Mouse (Mus musculus) CH12.LX (cell line): ENCODE measurements around the gene Tomm40. TPM values are rescaled to one million over a fixed set of nuclear protein-coding genes. Genes with fewer than 3 reads are reported as not detected.

Experiments used
- DNase-seq: peaks from one replicate; pipeline ENCODE4 v3.0.0-alpha.2; 2013; ENCODE audit errors: extremely low read depth
- H3K27ac ChIP-seq: 2 replicates; pipeline ENCODE4 v1.5.1; 2012; ENCODE audit warnings: low read depth, mild to moderate bottlenecking, control low read depth, moderate library complexity; ENCODE audit not compliant: insufficient read depth
- H3K27me3 ChIP-seq: replicated peaks from 2 replicates; pipeline ENCODE3; 2012; ENCODE audit warnings: inconsistent platforms
- H3K36me3 ChIP-seq, 2 experiments: replicated peaks in 1 of 2; 2 replicates each; pipeline versions ENCODE3 to v1.6.1; 2012; ENCODE audit warnings: inconsistent platforms in 1 of 2, low read length in 1 of 2, mild to moderate bottlenecking in 1 of 2, mixed read lengths in 1 of 2, moderate library complexity in 1 of 2; ENCODE audit not compliant: control insufficient read depth in 1 of 2, insufficient read depth in 1 of 2
- H3K4me1 ChIP-seq, 2 experiments: 2 replicates each; pipeline ENCODE4 v1.6.1; 2012; ENCODE audit warnings: inconsistent platforms in 1 of 2, moderate library complexity in 1 of 2; ENCODE audit not compliant: insufficient read depth in 2 of 2, control insufficient read depth in 1 of 2
- H3K4me2 ChIP-seq: 2 replicates; pipeline ENCODE4 v1.6.1; 2012; ENCODE audit warnings: low read depth, mild to moderate bottlenecking, control low read depth; ENCODE audit not compliant: poor library complexity, insufficient read depth, severe bottlenecking
- H3K4me3 ChIP-seq, 3 experiments: fragments of 150-350 bp in 1 of 3; sonication (generic) in 1 of 3; replicated peaks in 1 of 3; 2 replicates each; pipeline versions ENCODE3 to v1.5.1; 2011 to 2012; ENCODE audit warnings: low read depth in 2 of 3, low read length in 2 of 3, mild to moderate bottlenecking in 2 of 3, moderate library complexity in 2 of 3, control low read depth in 1 of 3, improper control_type of control experiment in 1 of 3, inconsistent platforms in 1 of 3, mixed read lengths in 1 of 3; ENCODE audit not compliant: poor library complexity in 1 of 3
- H3K79me2 ChIP-seq: replicated peaks from 2 replicates; pipeline ENCODE4 v1.6.1; 2012; ENCODE audit warnings: mild to moderate bottlenecking, moderate library complexity; ENCODE audit not compliant: control insufficient read depth, poor library complexity, insufficient read depth, severe bottlenecking; ENCODE audit errors: extremely low read depth
- H3K9ac ChIP-seq: 2 replicates; pipeline ENCODE4 v1.6.1; 2012; ENCODE audit warnings: low read depth, mild to moderate bottlenecking, control low read depth, moderate library complexity; ENCODE audit not compliant: insufficient read depth
- H3K9me3 ChIP-seq: replicated peaks from 2 replicates; pipeline ENCODE3; 2012; ENCODE audit warnings: low read length, inconsistent platforms, mixed read lengths
- CHD1 ChIP-seq: IDR thresholded peaks from 2 replicates; pipeline ENCODE4 v1.6.1; 2012; ENCODE audit warnings: low read depth, low read length, improper control_type of control experiment, inconsistent platforms
- CTCF ChIP-seq, 2 experiments: IDR thresholded peaks in 1 of 2; conservative IDR thresholded peaks in 1 of 2; 2 replicates each; pipeline ENCODE4 v1.5.1; 2011 to 2012; ENCODE audit warnings: low read depth in 2 of 2, low read length in 2 of 2, improper control_type of control experiment in 1 of 2, inconsistent platforms in 1 of 2, mild to moderate bottlenecking in 1 of 2, moderate library complexity in 1 of 2
- ELF1 ChIP-seq: IDR thresholded peaks from 2 replicates; pipeline ENCODE4 v1.6.1; 2014; ENCODE audit warnings: low read depth, mild to moderate bottlenecking, inconsistent platforms, low read length, improper control_type of control experiment
- EP300 ChIP-seq: IDR thresholded peaks from 2 replicates; pipeline ENCODE4 v1.6.1; 2011; ENCODE audit warnings: low read length, improper control_type of control experiment
- ETS1 ChIP-seq: conservative IDR thresholded peaks from 2 replicates; pipeline ENCODE4 v1.6.1; 2012; ENCODE audit warnings: low read depth, mild to moderate bottlenecking, inconsistent platforms, low read length, improper control_type of control experiment, moderate library complexity
- GABPA ChIP-seq: IDR thresholded peaks from 2 replicates; pipeline ENCODE4 v1.6.1; 2012; ENCODE audit warnings: low read depth, low read length, improper control_type of control experiment, inconsistent platforms; ENCODE audit not compliant: insufficient replicate concordance
- HCFC1 ChIP-seq: IDR thresholded peaks from 2 replicates; pipeline ENCODE4 v1.6.1; 2012; ENCODE audit warnings: low read depth, mild to moderate bottlenecking, inconsistent platforms, low read length, improper control_type of control experiment
- JUN ChIP-seq: IDR thresholded peaks from 2 replicates; pipeline ENCODE4 v1.6.1; 2011; ENCODE audit warnings: low read depth, mild to moderate bottlenecking, low read length, improper control_type of control experiment, moderate library complexity; ENCODE audit not compliant: insufficient read depth
- JUND ChIP-seq: conservative IDR thresholded peaks from 2 replicates; pipeline ENCODE4 v1.6.1; 2011; ENCODE audit warnings: low read depth, low read length, improper control_type of control experiment
- MAX ChIP-seq: IDR thresholded peaks from 2 replicates; pipeline ENCODE4 v1.6.1; 2011; ENCODE audit warnings: low read length, improper control_type of control experiment
- MAZ ChIP-seq: IDR thresholded peaks from 2 replicates; pipeline ENCODE4 v1.6.1; 2012; ENCODE audit warnings: low read depth, mild to moderate bottlenecking, inconsistent platforms, low read length, improper control_type of control experiment, moderate library complexity
- MEF2A ChIP-seq: IDR thresholded peaks from 2 replicates; pipeline ENCODE4 v1.6.1; 2014; ENCODE audit warnings: low read depth, mild to moderate bottlenecking, inconsistent platforms, low read length, improper control_type of control experiment, borderline replicate concordance
- MYC ChIP-seq: IDR thresholded peaks from 2 replicates; pipeline ENCODE4 v1.6.1; 2011; ENCODE audit warnings: low read depth, mild to moderate bottlenecking, improper control_type of control experiment, low read length
- POLR2A ChIP-seq: IDR thresholded peaks from 2 replicates; pipeline ENCODE4 v1.6.1; 2011; ENCODE audit warnings: low read depth, mild to moderate bottlenecking, improper control_type of control experiment, low read length
- RAD21 ChIP-seq: IDR thresholded peaks from 2 replicates; pipeline ENCODE4 v1.6.1; 2011; ENCODE audit warnings: low read depth, mild to moderate bottlenecking, low read length, improper control_type of control experiment, moderate library complexity
- TBP ChIP-seq: conservative IDR thresholded peaks from 2 replicates; pipeline ENCODE4 v1.6.1; 2011; ENCODE audit warnings: low read depth, low read length, improper control_type of control experiment
- UBTF ChIP-seq: IDR thresholded peaks from 2 replicates; pipeline ENCODE4 v1.6.1; 2012; ENCODE audit warnings: low read depth, mild to moderate bottlenecking, inconsistent platforms, low read length, improper control_type of control experiment, moderate library complexity
- USF1 ChIP-seq: IDR thresholded peaks from 2 replicates; pipeline ENCODE4 v1.6.1; 2014; ENCODE audit warnings: low read depth, mild to moderate bottlenecking, inconsistent platforms, low read length, improper control_type of control experiment
- USF2 ChIP-seq: conservative IDR thresholded peaks from 2 replicates; pipeline ENCODE4 v1.6.1; 2011; ENCODE audit warnings: low read depth, low read length, improper control_type of control experiment
- ZKSCAN1 ChIP-seq: IDR thresholded peaks from 2 replicates; pipeline ENCODE4 v1.6.1; 2012; ENCODE audit warnings: low read depth, inconsistent platforms, low read length, improper control_type of control experiment, borderline replicate concordance
- ZMIZ1 ChIP-seq: IDR thresholded peaks from 2 replicates; pipeline ENCODE4 v1.6.1; 2012; ENCODE audit warnings: low read depth, mild to moderate bottlenecking, inconsistent platforms, low read length, improper control_type of control experiment
- ZNF384 ChIP-seq: IDR thresholded peaks from 2 replicates; pipeline ENCODE4 v1.6.1; 2012; ENCODE audit warnings: low read depth, low read length, improper control_type of control experiment, inconsistent platforms
- dilution Hi-C: fragments of 300-500 bp; cut with MboI; formaldehyde crosslinking; loops from 2 replicates; pipeline ENCODE4 v1.14.3; 2020; ENCODE audit warnings: low sequenced_read_pairs; ENCODE audit not compliant: extremely low pct_unique_long_range_greater_than_20kb, extremely low pct_ligation_motif_present
- in situ Hi-C: fragments of 300-500 bp; cut with MboI; formaldehyde crosslinking; loops from 3 replicates; pipeline ENCODE4 v1.14.3; 2019; ENCODE audit warnings: low sequenced_read_pairs, low pct_ligation_motif_present, low pct_unique_long_range_greater_than_20kb, mixed read lengths
- polyA plus RNA-seq: library from polyadenylated mRNA; unstranded; fragments of >175 nt; gene quantifications from 2 replicates; pipeline ENCODE4 v1.2.1, GENCODE M21; 2012; ENCODE audit warnings: low read depth; ENCODE audit not compliant: insufficient read length
- total RNA-seq, 2 experiments: library from RNA; depleted of rRNA; stranded (reverse); fragments of 300-350 nt in 1 of 2; fragments of >200 nt in 1 of 2; gene quantifications; 2 replicates each; pipeline ENCODE4 v1.2.3; 2012 to 2014

Tomm40 gene
- total and polyA plus RNA-seq, 3 experiments, result 115 to 221 (median 179) TPM

DNA sequence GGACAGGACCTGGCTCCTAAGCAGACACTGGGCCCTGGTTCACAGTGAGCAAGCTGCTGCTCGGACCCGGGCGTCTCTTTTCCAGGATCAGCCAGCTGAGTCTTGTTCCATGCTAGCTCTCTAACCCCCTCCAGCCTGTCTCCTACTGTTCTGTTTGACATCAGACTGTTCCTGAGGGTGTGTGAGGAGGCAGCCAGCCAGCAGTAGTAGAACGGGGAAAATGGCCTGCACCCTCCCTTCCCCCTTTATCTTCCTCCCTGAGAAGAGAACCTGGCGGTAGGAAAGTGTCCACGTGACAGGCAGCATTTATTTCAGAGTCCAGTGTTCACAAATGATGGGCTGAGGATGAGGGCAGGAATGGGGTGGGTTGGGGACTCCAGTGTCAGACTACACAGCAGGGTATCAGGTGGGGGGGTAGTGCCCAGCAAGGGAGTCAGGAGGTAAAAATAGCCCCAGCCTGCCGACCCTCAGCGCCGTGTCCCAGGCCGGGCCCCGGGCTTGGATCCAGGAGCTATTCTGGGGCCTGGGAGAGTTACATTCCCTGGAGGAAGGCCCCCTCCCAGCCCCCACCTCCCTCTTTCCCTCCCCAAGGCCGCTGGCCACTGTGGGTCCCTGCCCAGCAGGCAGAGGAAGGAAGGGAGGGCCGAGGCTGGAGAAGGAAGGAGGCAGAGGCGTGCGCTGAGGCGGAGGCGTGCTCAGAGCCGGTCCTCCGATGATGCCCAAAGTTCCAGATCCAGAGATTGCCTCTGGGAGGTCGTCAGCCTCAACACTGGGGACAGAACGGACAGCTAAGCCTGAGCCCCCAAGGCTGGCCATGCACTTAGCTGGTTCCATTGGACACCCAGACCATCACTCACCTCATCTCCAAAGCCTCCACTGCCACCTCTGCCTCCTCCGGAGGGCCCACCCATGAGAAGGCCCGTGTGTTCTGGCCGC is 40.9 kb upstream of the Tomm40 start:
- Histone ChIP-seq H3K79me2 (no peaks in the 10 kb centered on the region), H3K27ac (no peak overlapping the region), H3K36me3 (peaks cover 0 to 9% of the 10 kb centered on the region in 2 experiments), H3K4me1 (no peaks in the 10 kb centered on the region), H3K27me3 (peaks cover 19% of the 10 kb centered on the region), H3K9me3 (peaks cover 3% of the 10 kb centered on the region), H3K9ac (no peak overlapping the region), H3K4me3 (no peak overlapping the region), H3K4me2 (no peak overlapping the region)
- dilution Hi-C loops (no loop called here), in situ Hi-C loops (no loop called here)
- TF ChIP-seq JUN (no peak), MAX (no peak), POLR2A (no peak), GABPA (no peak), CHD1 (no peak), USF1 (no peak)
- no peak for DNase-seq

DNA sequence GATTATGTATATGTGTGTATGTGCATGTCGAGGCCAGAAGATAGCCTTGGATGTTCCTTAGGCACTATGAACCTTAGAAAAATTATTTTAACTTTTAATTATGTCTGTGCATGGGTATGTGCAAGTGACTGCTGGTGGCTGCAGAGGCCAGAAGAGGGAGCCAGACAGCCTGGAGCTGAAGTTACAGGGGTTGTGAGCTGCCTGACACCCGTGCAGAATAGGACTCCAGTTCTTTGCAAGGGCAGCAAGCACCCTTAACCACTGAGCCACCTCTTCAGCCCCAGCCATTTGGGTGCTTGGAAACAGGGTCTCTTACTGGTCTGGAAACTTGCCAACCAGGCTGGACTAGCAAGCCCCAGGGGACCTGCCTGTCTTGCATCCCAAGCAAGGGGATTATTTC is 39.8 kb upstream of the Tomm40 start:
- dilution Hi-C loops (no loop called here), in situ Hi-C loops (no loop called here)
- Histone ChIP-seq H3K27me3 (peaks cover 18% of the 10 kb centered on the region), H3K4me2 (no peak overlapping the region), H3K79me2 (no peaks in the 10 kb centered on the region), H3K27ac (no peak overlapping the region), H3K4me3 (no peak overlapping the region), H3K9me3 (peaks cover 3% of the 10 kb centered on the region), H3K36me3 (peaks cover 0 to 7% of the 10 kb centered on the region in 2 experiments), H3K9ac (no peak overlapping the region), H3K4me1 (peaks cover 6% of the 10 kb centered on the region in 2 experiments)
- TF ChIP-seq ZMIZ1 (no peak), JUND (no peak), CTCF (conservative IDR thresholded peaks at IDR 0.05 in 1 of 2, IDR thresholded peaks at IDR 0.05 in 1 of 2; ENCODE audit: low read depth in 2 of 2, low read length in 2 of 2) (peak in 1 of 2 experiments; percentile 42; a peak in 2 of 4 replicates), HCFC1 (no peak), JUN (no peak), USF1 (no peak), ZKSCAN1 (no peak)
- DNase-seq, result no peak

DNA sequence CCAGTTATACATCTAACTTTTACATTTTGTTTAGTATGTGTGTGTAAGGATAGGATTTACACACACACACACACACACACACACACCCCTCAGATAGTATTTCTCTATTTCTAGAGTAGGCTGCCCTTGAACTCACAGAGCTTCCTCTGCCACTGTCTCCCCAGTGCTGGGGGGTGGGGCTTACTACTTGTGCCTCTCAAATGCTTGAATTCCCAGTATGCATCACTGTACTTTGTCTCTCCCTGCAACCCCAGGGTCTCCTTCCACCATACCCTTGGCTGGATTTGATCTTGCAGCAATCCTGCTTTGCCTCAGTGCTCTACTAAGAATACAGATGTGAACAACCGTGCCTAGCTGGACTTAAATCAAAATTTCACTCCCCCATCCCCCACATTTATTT is 38.8 kb upstream of the Tomm40 start:
- H3K4me2 ChIP-seq, result no peak overlapping the region
- peaks cover 0 to 5% of the 10 kb centered on the region in 2 experiments for H3K36me3 ChIP-seq
- peaks cover 6% of the 10 kb centered on the region in 2 experiments for H3K4me1 ChIP-seq
- TF ChIP-seq MEF2A (no peak), USF2 (no peak), CHD1 (no peak), JUND (no peak), RAD21 (no peak), EP300 (no peak), ELF1 (no peak), MYC (no peak), UBTF (no peak), ZKSCAN1 (no peak), ETS1 (no peak), TBP (no peak), ZMIZ1 (no peak), MAZ (no peak), ZNF384 (no peak)
- no peak for DNase-seq
- in situ Hi-C loops (loop anchor here (5.0 kb wide), 1 partner anchor 33 kb away; no protein-coding TSS in a partner anchor), dilution Hi-C loops (no loop called here)
- H3K9me3 ChIP-seq, result peaks cover 3% of the 10 kb centered on the region
- no peak overlapping the region for H3K4me3 ChIP-seq
- H3K27ac ChIP-seq, result no peak overlapping the region
- peaks cover 15% of the 10 kb centered on the region for H3K27me3 ChIP-seq
- H3K79me2 ChIP-seq, result no peaks in the 10 kb centered on the region
- no peak overlapping the region for H3K9ac ChIP-seq
